In the genomic region with DNA sequence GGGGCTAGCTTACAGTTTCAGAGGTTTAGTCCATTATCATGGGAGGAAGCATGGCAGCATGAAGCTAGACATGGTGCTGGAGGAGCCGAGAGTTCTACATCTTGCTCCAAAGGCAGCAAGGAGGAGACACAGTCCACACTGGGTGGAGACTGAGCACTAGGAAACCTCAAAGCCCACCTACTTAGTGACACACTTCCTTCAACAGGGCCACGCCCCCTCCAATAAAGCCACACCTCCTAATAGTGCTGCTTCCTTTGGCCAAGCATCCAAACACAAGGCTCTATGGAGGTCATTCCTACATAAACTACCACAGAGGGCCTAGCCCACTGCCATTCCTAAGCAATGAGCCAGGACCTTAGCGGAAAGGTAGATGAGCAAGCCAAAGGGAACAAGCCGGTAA, we compare ENCODE assay signal across 15 mouse cellular contexts.
"Had no signal": no experiment of that assay in that cellular context is flagged by ENCODE, and none has a peak within 500 bp of the region (broad histone marks: within the 10 kb centered on the region; RNA-seq: fewer than 3 reads in every experiment).

No protein-coding gene starts in this region.

- H3K27me3 ChIP-seq: limb, embryonic 13.5 days; neural tube, embryonic 15.5 days had no signal

- H3K4me3 ChIP-seq: layer of hippocampus, adult 2 months; limb, embryonic 13.5 days; midbrain, embryonic 10.5 days; myocyte; neural tube, embryonic 15.5 days had no signal

- H3K9ac ChIP-seq: limb, embryonic 13.5 days; lung, embryonic 14.5 days; neural tube, embryonic 15.5 days had no signal

- H3K4me2 ChIP-seq: limb, embryonic 13.5 days; lung, embryonic 14.5 days; neural tube, embryonic 15.5 days had no signal

- H3K36me3 ChIP-seq: limb, embryonic 13.5 days; midbrain, embryonic 10.5 days; neural tube, embryonic 15.5 days had no signal

- H3K27ac ChIP-seq: layer of hippocampus, adult 2 months; limb, embryonic 13.5 days; midbrain, embryonic 10.5 days; neural tube, embryonic 15.5 days had no signal

- DNase-seq: kidney, adult 2 months; kidney, postnatal 36 days; left cerebral cortex, postnatal 4 days; lung, embryonic 14.5 days; lung, postnatal 10 days; lung, postnatal 4 days; midbrain, embryonic 14.5 days; retina, postnatal 1 day; right cerebral cortex, postnatal 4 days; thymus, postnatal 36 days had no signal

- H3K4me1 ChIP-seq: neural tube, embryonic 15.5 days had no signal

- H3K9me3 ChIP-seq: limb, embryonic 13.5 days; midbrain, embryonic 10.5 days; neural tube, embryonic 15.5 days had no signal
